In genomic region chr14:34561647-34562046, GRCm38 (mm10) we compare ENCODE assay signal across 25 mouse cellular contexts. TPM values are rescaled to one million over a fixed set of nuclear protein-coding genes. Genes with fewer than 3 reads are reported as not detected.
DNase-seq lines count a peak whose midpoint lies in the region; ATAC-seq and TF ChIP-seq lines count a peak whose summit lies in the region.
"Had no signal": no experiment of that assay in that cellular context is flagged by ENCODE, and none has a peak within 500 bp of the region (broad histone marks: within the 10 kb centered on the region; RNA-seq: fewer than 3 reads in every experiment).

No protein-coding gene starts in this region.

- no peaks in the 10 kb centered on the region for H3K9me3 ChIP-seq in heart, embryonic 10.5 days
- H3K9me3 ChIP-seq in heart, postnatal 0 days (replicated peaks; ENCODE audit: control insufficient read depth, low read length) = no peaks in the 10 kb centered on the region
- H3K9me3 ChIP-seq in limb, embryonic 10.5 days (replicated peaks) = no peaks in the 10 kb centered on the region
- no peaks in the 10 kb centered on the region for H3K9me3 ChIP-seq in hindbrain, embryonic 11.5 days (ENCODE audit: control insufficient read depth, low read length)
- H3K9me3 ChIP-seq: embryonic facial prominence, embryonic 10.5 days; forebrain, embryonic 13.5 days; heart, embryonic 15.5 days; intestine, embryonic 15.5 days had no signal

- no peak for TF ChIP-seq CTCF in heart, postnatal 0 days (IDR thresholded peaks at IDR 0.05; ENCODE audit: low read depth)

- H3K4me3 ChIP-seq in heart, embryonic 10.5 days = no peak overlapping the region
- H3K4me3 ChIP-seq in heart, postnatal 0 days (ENCODE audit: low read depth, low read length) = no peak overlapping the region
- no peak overlapping the region for H3K4me3 ChIP-seq in limb, embryonic 10.5 days
- no peak overlapping the region for H3K4me3 ChIP-seq in hindbrain, embryonic 11.5 days (ENCODE audit: low read depth, low read length)
- H3K4me3 ChIP-seq: embryonic facial prominence, embryonic 10.5 days; forebrain, embryonic 13.5 days; heart, adult 2 months; heart, embryonic 15.5 days; intestine, embryonic 15.5 days had no signal

- intact Hi-C loops in heart, postnatal 36 days (cut with DNase I) = no loop called here

- H3K27ac ChIP-seq in heart, embryonic 10.5 days = peak overlapping the region; percentile 31; the same call in 1 of the 2 replicates
- peak overlapping the region; percentile 47 for H3K27ac ChIP-seq in heart, postnatal 0 days (ENCODE audit: low read depth)
- H3K27ac ChIP-seq in limb, embryonic 10.5 days = peak overlapping the region; percentile 65
- H3K27ac ChIP-seq in hindbrain, embryonic 11.5 days (ENCODE audit: low read depth, low read length) = no peak overlapping the region
- H3K27ac ChIP-seq: forebrain, embryonic 13.5 days; heart, adult 2 months; hindbrain, embryonic 14.5 days; intestine, embryonic 15.5 days had no signal

- no peak for ATAC-seq in heart, postnatal 0 days (ENCODE audit: insufficient read depth, low read depth)
- no peak for ATAC-seq in hindbrain, embryonic 11.5 days (ENCODE audit: low FRiP score)
- ATAC-seq: activated CD4-positive, CD25-positive, alpha-beta regulatory T cell, adult 4 months; forebrain, embryonic 13.5 days; forebrain, postnatal 0 days; intestine, embryonic 15.5 days; Patski had no signal

- H3K27me3 ChIP-seq in heart, embryonic 10.5 days (ENCODE audit: insufficient read depth, poor library complexity, severe bottlenecking) = no peaks in the 10 kb centered on the region
- H3K27me3 ChIP-seq in heart, postnatal 0 days (ENCODE audit: control insufficient read depth, insufficient read depth, low read length) = no peaks in the 10 kb centered on the region
- H3K27me3 ChIP-seq in limb, embryonic 10.5 days (ENCODE audit: low read depth, poor library complexity, severe bottlenecking) = 0 out of 2 replicates have a peak, but pooled peaks cover 3% of the 10 kb centered on the region
- H3K27me3 ChIP-seq in hindbrain, embryonic 11.5 days (ENCODE audit: control insufficient read depth, insufficient read depth, low read length) = no peaks in the 10 kb centered on the region
- H3K27me3 ChIP-seq: CH12.LX; forebrain, embryonic 13.5 days; heart, embryonic 15.5 days; intestine, embryonic 15.5 days; Patski had no signal

- no peak for TF ChIP-seq EP300 in heart, postnatal 0 days (IDR thresholded peaks at IDR 0.05; ENCODE audit: low read depth)

- H3K4me2 ChIP-seq in heart, postnatal 0 days (ENCODE audit: low read depth, low read length) = no peak overlapping the region
- H3K4me2 ChIP-seq in hindbrain, embryonic 11.5 days (replicated peaks; ENCODE audit: low read depth, low read length) = no peak overlapping the region
- H3K4me2 ChIP-seq: forebrain, embryonic 13.5 days; heart, embryonic 15.5 days; hindbrain, embryonic 14.5 days; intestine, embryonic 15.5 days had no signal

- no peak for DNase-seq in heart, embryonic 10.5 days (ENCODE audit: low spot score)
- DNase-seq in heart, adult 8-10 months (ENCODE audit: low spot score) = no peak
- DNase-seq in heart, postnatal 0 days (ENCODE audit: low spot score) = no peak
- DNase-seq in heart, postnatal 36 days = no peak
- no peak for DNase-seq in limb, embryonic 10.5 days (ENCODE audit: low spot score)
- no peak for DNase-seq in hindbrain, embryonic 11.5 days (ENCODE audit: low spot score)
- DNase-seq in yolk sac, embryonic 10.5 days (ENCODE audit: low spot score) = no peak
- DNase-seq: adrenal gland, adult 2 months; adrenal gland, postnatal 25 days; cerebellum, adult 2 months; cerebellum, postnatal 10 days; forebrain, postnatal 0 days; gastrocnemius, postnatal 36 days; heart, adult 2 months had no signal

- WGBS in heart, embryonic 10.5 days = 85% methylated on average over 8 of the region's 8 CpGs
- 89% methylated on average over 8 of the region's 8 CpGs for WGBS in heart, postnatal 0 days
- 94% methylated on average over 8 of the region's 8 CpGs for WGBS in limb, embryonic 10.5 days
- WGBS in hindbrain, embryonic 11.5 days = 95% methylated on average over 8 of the region's 8 CpGs

- H3K9ac ChIP-seq in heart, postnatal 0 days (replicated peaks; ENCODE audit: low read depth, low read length) = no peak overlapping the region
- H3K9ac ChIP-seq in hindbrain, embryonic 11.5 days (ENCODE audit: low read depth, low read length) = no peak overlapping the region
- H3K9ac ChIP-seq: forebrain, embryonic 13.5 days; forebrain, postnatal 0 days; heart, embryonic 15.5 days; hindbrain, embryonic 14.5 days; intestine, embryonic 15.5 days had no signal

- H3K36me3 ChIP-seq in heart, embryonic 10.5 days = peaks cover 49% of the 10 kb centered on the region
- H3K36me3 ChIP-seq in heart, postnatal 0 days (replicated peaks; ENCODE audit: control insufficient read depth, insufficient read depth, low read length) = peaks cover 51% of the 10 kb centered on the region
- no peaks in the 10 kb centered on the region for H3K36me3 ChIP-seq in limb, embryonic 10.5 days
- no peaks in the 10 kb centered on the region for H3K36me3 ChIP-seq in hindbrain, embryonic 11.5 days (ENCODE audit: control insufficient read depth, insufficient read depth, low read length)
- H3K36me3 ChIP-seq: embryonic facial prominence, embryonic 10.5 days; intestine, embryonic 15.5 days had no signal

- H3K4me1 ChIP-seq in heart, embryonic 10.5 days = peaks cover 45% of the 10 kb centered on the region
- H3K4me1 ChIP-seq in heart, postnatal 0 days (ENCODE audit: control insufficient read depth, insufficient read depth) = peaks cover 13% of the 10 kb centered on the region
- peaks cover 32% of the 10 kb centered on the region for H3K4me1 ChIP-seq in limb, embryonic 10.5 days
- H3K4me1 ChIP-seq in hindbrain, embryonic 11.5 days (replicated peaks; ENCODE audit: control insufficient read depth, insufficient read depth, low read length) = no peaks in the 10 kb centered on the region
- H3K4me1 ChIP-seq: forebrain, embryonic 13.5 days had no signal

RNA-seq across cellular contexts. Expression of gene Ldb3, which starts 26.8 kb away (rescaled TPM):
- 136 and 219 TPM in 2 replicates for polyA plus RNA-seq in heart, embryonic 10.5 days (2016; fragmentation: Nextera tagmentation; extraction: Ambion mirVana)
- 1,000 to 10,000 TPM; 1,077 to 1,246 (median 1,126) TPM for total RNA-seq in heart, adult 8-10 months (2022)
- total RNA-seq in heart, postnatal 0 days (2014; rRNA removed; ENCODE audit: low replicate concordance) = 518 and 526 TPM in 2 replicates
- 376 and 380 TPM in 2 replicates for polyA plus RNA-seq in heart, postnatal 0 days (2015; fragmentation: Nextera tagmentation; extraction: Ambion mirVana)
- 100 to 1,000 TPM; 988 to 990 TPM for total RNA-seq in heart, postnatal 36 days (2021)
- 0.11 and 0.48 TPM in 2 replicates for polyA plus RNA-seq in limb, embryonic 10.5 days (2016; fragmentation: Nextera tagmentation; extraction: Ambion mirVana)
- 0.28 and 0.29 TPM in 2 replicates for polyA plus RNA-seq in hindbrain, embryonic 11.5 days (2014; fragmentation: Nextera tagmentation; extraction: Ambion mirVana)
- polyA plus RNA-seq: activated CD4-positive, CD25-positive, alpha-beta regulatory T cell, adult 4 months; embryonic facial prominence, embryonic 10.5 days had no signal

RNA-seq across cellular contexts. Expression of gene Opn4, which starts 38.3 kb away (rescaled TPM):
- polyA plus RNA-seq in heart, embryonic 10.5 days (2016; fragmentation: Nextera tagmentation; extraction: Ambion mirVana) = 4.1 and 5.9 TPM in 2 replicates
- total RNA-seq in heart, adult 8-10 months (2022) = 1 to 10 TPM; 1.7 to 2.5 (median 2.4) TPM
- 5.9 and 8.6 TPM in 2 replicates for total RNA-seq in heart, postnatal 0 days (2014; rRNA removed; ENCODE audit: low replicate concordance)
- 8.4 and 8.7 TPM in 2 replicates for polyA plus RNA-seq in heart, postnatal 0 days (2015; fragmentation: Nextera tagmentation; extraction: Ambion mirVana)
- 1 to 10 TPM; 2.2 to 3.1 TPM for total RNA-seq in heart, postnatal 36 days (2021)
- polyA plus RNA-seq in limb, embryonic 10.5 days (2016; fragmentation: Nextera tagmentation; extraction: Ambion mirVana) = not detected in 2 replicates
- not detected in 2 replicates for polyA plus RNA-seq in hindbrain, embryonic 11.5 days (2014; fragmentation: Nextera tagmentation; extraction: Ambion mirVana)
- total RNA-seq: adrenal gland, postnatal 25 days; CH12.LX; gastrocnemius, adult 18-20 months; gastrocnemius, postnatal 36 days; hematopoietic stem cell, adult 5-6 weeks had no signal
- polyA plus RNA-seq: activated CD4-positive, CD25-positive, alpha-beta regulatory T cell, adult 4 months; forebrain, embryonic 13.5 days; hindbrain, embryonic 14.5 days; intestine, embryonic 15.5 days; Patski had no signal

RNA-seq across cellular contexts. Expression of gene 9230112D13Rik, which starts 39.0 kb away (rescaled TPM):
- polyA plus RNA-seq in heart, embryonic 10.5 days (2016; fragmentation: Nextera tagmentation; extraction: Ambion mirVana) = not detected in 2 replicates
- total RNA-seq in heart, adult 8-10 months (2022) = not detected
- total RNA-seq in heart, postnatal 0 days (2014; rRNA removed; ENCODE audit: low replicate concordance) = not detected in 2 replicates
- polyA plus RNA-seq in heart, postnatal 0 days (2015; fragmentation: Nextera tagmentation; extraction: Ambion mirVana) = not detected in 2 replicates
- not detected for total RNA-seq in heart, postnatal 36 days (2021)
- not detected in 2 replicates for polyA plus RNA-seq in limb, embryonic 10.5 days (2016; fragmentation: Nextera tagmentation; extraction: Ambion mirVana)
- polyA plus RNA-seq in hindbrain, embryonic 11.5 days (2014; fragmentation: Nextera tagmentation; extraction: Ambion mirVana) = not detected in 2 replicates
- total RNA-seq: adrenal gland, adult 2 months; adrenal gland, postnatal 25 days; forebrain, postnatal 0 days; gastrocnemius, adult 18-20 months; gastrocnemius, postnatal 36 days; heart, adult 2 months; hematopoietic stem cell, adult 5-6 weeks had no signal
- polyA plus RNA-seq: activated CD4-positive, CD25-positive, alpha-beta regulatory T cell, adult 4 months; adrenal gland, adult 2 months; cerebellum, adult 2 months; embryonic facial prominence, embryonic 10.5 days; embryonic facial prominence, embryonic 14.5 days; forebrain, embryonic 13.5 days; forebrain, postnatal 0 days; heart, adult 2 months; heart, embryonic 15.5 days; hindbrain, embryonic 14.5 days; intestine, embryonic 15.5 days; Patski had no signal

RNA-seq across cellular contexts. Expression of gene Bmpr1a, which starts 58.5 kb away (rescaled TPM):
- 48.0 and 48.9 TPM in 2 replicates for polyA plus RNA-seq in heart, embryonic 10.5 days (2016; fragmentation: Nextera tagmentation; extraction: Ambion mirVana)
- total RNA-seq in heart, adult 8-10 months (2022) = 10 to 100 TPM; 55.7 to 68.2 (median 59.4) TPM
- total RNA-seq in heart, postnatal 0 days (2014; rRNA removed; ENCODE audit: low replicate concordance) = 99.5 and 130 TPM in 2 replicates
- 37.2 and 38.6 TPM in 2 replicates for polyA plus RNA-seq in heart, postnatal 0 days (2015; fragmentation: Nextera tagmentation; extraction: Ambion mirVana)
- 10 to 100 TPM; 60.5 to 71.4 TPM for total RNA-seq in heart, postnatal 36 days (2021)
- 45.7 and 58.5 TPM in 2 replicates for polyA plus RNA-seq in limb, embryonic 10.5 days (2016; fragmentation: Nextera tagmentation; extraction: Ambion mirVana)
- 44.9 and 48.9 TPM in 2 replicates for polyA plus RNA-seq in hindbrain, embryonic 11.5 days (2014; fragmentation: Nextera tagmentation; extraction: Ambion mirVana)

Comparison
In these comparisons a context has a peak if more than half of its experiments do, and no peak if none do; other contexts are left out.
1. RNA of gene Ldb3, which starts 26.8 kb away (polyA plus RNA-seq): 376 to 380 TPM in heart, postnatal 0 days and 136 to 219 TPM in heart, embryonic 10.5 days; 0.11 to 0.48 TPM in limb, embryonic 10.5 days and 0.28 to 0.29 TPM in hindbrain, embryonic 11.5 days; every median in the first group is over 10 times any median in the second.